Mouse (Mus musculus): ENCODE data around the gene Dcun1d3. TPM values are rescaled to one million over a fixed set of nuclear protein-coding genes. Genes with fewer than 3 reads are reported as not detected.

Gene Dcun1d3
- polyA plus RNA-seq, 1 experiment from 2014 or later = 7.8 TPM

DNA sequence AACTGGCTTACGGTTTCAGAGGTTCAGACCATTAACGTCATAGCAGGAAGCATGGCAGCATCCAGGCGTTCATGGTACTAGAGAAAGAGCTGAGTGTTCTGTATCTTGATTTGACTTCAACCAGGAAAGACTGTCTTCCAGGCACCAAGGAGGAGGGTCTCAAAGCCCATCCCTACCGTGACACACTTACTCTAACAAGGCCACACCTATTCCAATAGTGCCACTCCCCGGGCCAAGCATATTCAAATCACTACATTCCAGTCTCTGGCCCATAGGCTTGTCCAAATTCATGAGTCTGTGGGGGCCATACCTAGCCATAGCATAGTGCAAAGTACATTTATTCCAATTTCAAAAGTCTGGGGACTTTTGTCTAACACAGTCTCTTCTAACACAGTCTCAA, 88.7 kb downstream of the Dcun1d3 start:
- Histone ChIP-seq H3K4me1 (ENCODE audit: insufficient read depth) (no peaks in the 10 kb centered on the region), H3K4me2 (no peak overlapping the region), H3K36me3 (ENCODE audit: insufficient read depth) (peaks cover 44% of the 10 kb centered on the region; the same call in 1 of the 2 replicates), H3K27me3 (ENCODE audit: insufficient read depth, low read length) (no peaks in the 10 kb centered on the region), H3K27ac (ENCODE audit: low read depth) (no peak overlapping the region), H3K9ac (no peak overlapping the region), H3K9me3 (ENCODE audit: low read depth, low read length) (no peaks in the 10 kb centered on the region), H3K4me3 (ENCODE audit: low read depth, low read length) (no peak overlapping the region)
- DNase-seq (no peak), ATAC-seq (ENCODE audit: insufficient read depth) (no peak)
- no peak for TF ChIP-seq CTCF (IDR thresholded peaks at IDR 0.05; ENCODE audit: low read depth)
- WGBS = 93% methylated on average over 5 of the region's 5 CpGs

Other genes with a start within 250 kb of the Dcun1d3 start
- not detected in 2 replicates for gene Acsm4, start 206.3 kb downstream of the Dcun1d3 start, polyA plus RNA-seq (2014; fragmentation: Nextera tagmentation; extraction: Ambion mirVana)
- 86.8 and 90.6 TPM in 2 replicates for gene Thumpd1, start 175.5 kb downstream of the Dcun1d3 start, polyA plus RNA-seq (2014; fragmentation: Nextera tagmentation; extraction: Ambion mirVana)
- 0.17 and 0.31 TPM in 2 replicates for gene Acsm3, start 135.4 kb downstream of the Dcun1d3 start, polyA plus RNA-seq (2014; fragmentation: Nextera tagmentation; extraction: Ambion mirVana)
- gene Rexo5, start 102.3 kb downstream of the Dcun1d3 start, polyA plus RNA-seq (2014; fragmentation: Nextera tagmentation; extraction: Ambion mirVana) = 22.4 and 27.5 TPM in 2 replicates
- 31.7 and 35.6 TPM in 2 replicates for gene Eri2, start 102.2 kb downstream of the Dcun1d3 start, polyA plus RNA-seq (2014; fragmentation: Nextera tagmentation; extraction: Ambion mirVana)
- gene Lyrm1, start 437 bp downstream of the Dcun1d3 start, polyA plus RNA-seq (2014; fragmentation: Nextera tagmentation; extraction: Ambion mirVana) = 5.5 and 6.2 TPM in 2 replicates
- 0.05 TPM in 1 of 2 replicates, not detected in the other for gene Dnah3, start 199.0 kb upstream of the Dcun1d3 start, polyA plus RNA-seq (2014; fragmentation: Nextera tagmentation; extraction: Ambion mirVana)
- gene Tmem159, start 206.1 kb upstream of the Dcun1d3 start, polyA plus RNA-seq (2014; fragmentation: Nextera tagmentation; extraction: Ambion mirVana) = 33.5 and 36.1 TPM in 2 replicates
- not detected in 2 replicates for gene Zp2, start 249.0 kb upstream of the Dcun1d3 start, polyA plus RNA-seq (2014; fragmentation: Nextera tagmentation; extraction: Ambion mirVana)